Mouse (Mus musculus): ENCODE results near the gene Nr2f1. TPM values are rescaled to one million over a fixed set of nuclear protein-coding genes. Genes with fewer than 3 reads are reported as not detected.

Gene Nr2f1
- polyA plus RNA-seq, 1 experiment from 2014 or later, result 37.8 TPM

- H3K4me2 ChIP-seq, result peak overlapping the region; percentile 87
- H3K4me1 ChIP-seq, result peaks cover 18% of the 10 kb centered on the region; the same call in 1 of the 2 replicates
- no peak for ATAC-seq (ENCODE audit: low FRiP score)
- no peaks in the 10 kb centered on the region for H3K27me3 ChIP-seq (replicated peaks)
- H3K36me3 ChIP-seq, result no peaks in the 10 kb centered on the region
- H3K27ac ChIP-seq (replicated peaks), result peak overlapping the region; percentile 99
- WGBS, result 0% methylated on average over 31 of the region's 63 CpGs
- H3K4me3 ChIP-seq (replicated peaks), result peak overlapping the region; percentile 87
- H3K9me3 ChIP-seq (replicated peaks), result no peaks in the 10 kb centered on the region
- H3K9ac ChIP-seq (replicated peaks), result peak overlapping the region; percentile 97
Measured at GRCm38 (mm10) chr13:78198391-78198870, 1.1 kb downstream of the Nr2f1 start.

GRCm38 (mm10) chr13:78197819-78198390 lies 1.7 kb downstream of the Nr2f1 start:
- ATAC-seq (ENCODE audit: low FRiP score), result no peak
- peak overlapping the region; percentile 99 for H3K27ac ChIP-seq (replicated peaks)
- under 1% methylated on average over 30 of the region's 33 CpGs for WGBS
- H3K4me2 ChIP-seq, result peak overlapping the region; percentile 87
- peaks cover 22% of the 10 kb centered on the region for H3K4me1 ChIP-seq
- no peaks in the 10 kb centered on the region for H3K36me3 ChIP-seq
- no peaks in the 10 kb centered on the region for H3K27me3 ChIP-seq (replicated peaks)
- no peaks in the 10 kb centered on the region for H3K9me3 ChIP-seq (replicated peaks)
- H3K4me3 ChIP-seq (replicated peaks), result peak overlapping the region; percentile 87
- peak overlapping the region; percentile 97 for H3K9ac ChIP-seq (replicated peaks)

GRCm38 (mm10) chr13:78197286-78197818 lies 2.2 kb downstream of the Nr2f1 start:
- peaks cover 22% of the 10 kb centered on the region for H3K4me1 ChIP-seq
- H3K4me2 ChIP-seq, result peak overlapping the region; percentile 87
- H3K4me3 ChIP-seq (replicated peaks), result peak overlapping the region; percentile 87
- peak overlapping the region; percentile 97 for H3K9ac ChIP-seq (replicated peaks)
- ATAC-seq (ENCODE audit: low FRiP score), result no peak
- peak overlapping the region; percentile 99 for H3K27ac ChIP-seq (replicated peaks)
- no peaks in the 10 kb centered on the region for H3K36me3 ChIP-seq
- WGBS, result 1% methylated on average over 9 of the region's 9 CpGs
- H3K9me3 ChIP-seq (replicated peaks), result no peaks in the 10 kb centered on the region
- H3K27me3 ChIP-seq (replicated peaks), result no peaks in the 10 kb centered on the region

GRCm38 (mm10) chr13:78196236-78196796 lies 3.2 kb downstream of the Nr2f1 start:
- H3K9me3 ChIP-seq (replicated peaks), result no peaks in the 10 kb centered on the region
- H3K9ac ChIP-seq (replicated peaks), result peak overlapping the region; percentile 44
- WGBS, result 17% methylated on average over 7 of the region's 7 CpGs
- peak overlapping the region; percentile 87 for H3K4me2 ChIP-seq
- ATAC-seq (ENCODE audit: low FRiP score), result no peak
- peak overlapping the region; percentile 38 for H3K27ac ChIP-seq (replicated peaks)
- H3K27me3 ChIP-seq (replicated peaks), result no peaks in the 10 kb centered on the region
- H3K36me3 ChIP-seq, result no peaks in the 10 kb centered on the region
- peaks cover 30% of the 10 kb centered on the region for H3K4me1 ChIP-seq
- peak overlapping the region; percentile 51 for H3K4me3 ChIP-seq (replicated peaks)

GRCm38 (mm10) chr13:78195601-78196115 lies 3.9 kb downstream of the Nr2f1 start:
- Histone ChIP-seq H3K9ac (replicated peaks) (peak overlapping the region; percentile 58), H3K27me3 (replicated peaks) (no peaks in the 10 kb centered on the region), H3K36me3 (no peaks in the 10 kb centered on the region), H3K27ac (replicated peaks) (peak overlapping the region; percentile 88), H3K4me3 (replicated peaks) (peak overlapping the region; percentile 51), H3K4me1 (peaks cover 36% of the 10 kb centered on the region), H3K4me2 (peak overlapping the region; percentile 87), H3K9me3 (replicated peaks) (no peaks in the 10 kb centered on the region)
- 2% methylated on average over 13 of the region's 13 CpGs for WGBS
- no peak for ATAC-seq (ENCODE audit: low FRiP score)

GRCm38 (mm10) chr13:78194850-78195600 lies 4.5 kb downstream of the Nr2f1 start:
- under 1% methylated on average over 64 of the region's 64 CpGs for WGBS
- peak; percentile 14; the same call in 1 of the 2 replicates for ATAC-seq (ENCODE audit: low FRiP score)
- Histone ChIP-seq H3K4me2 (peak overlapping the region; percentile 87), H3K36me3 (no peaks in the 10 kb centered on the region), H3K9me3 (replicated peaks) (no peaks in the 10 kb centered on the region), H3K4me1 (peaks cover 42% of the 10 kb centered on the region), H3K4me3 (replicated peaks) (peak overlapping the region; percentile 51), H3K27me3 (replicated peaks) (no peaks in the 10 kb centered on the region), H3K27ac (replicated peaks) (peak overlapping the region; percentile 88), H3K9ac (replicated peaks) (peak overlapping the region; percentile 58)

- peak overlapping the region; percentile 88 for H3K27ac ChIP-seq (replicated peaks)
- ATAC-seq (ENCODE audit: low FRiP score), result peak; percentile 19; the same call in 1 of the 2 replicates
- H3K4me3 ChIP-seq (replicated peaks), result peak overlapping the region; percentile 51
- H3K9ac ChIP-seq (replicated peaks), result peak overlapping the region; percentile 58
- no peaks in the 10 kb centered on the region for H3K27me3 ChIP-seq (replicated peaks)
- WGBS, result 3% methylated on average over 26 of the region's 26 CpGs
- H3K4me2 ChIP-seq, result peak overlapping the region; percentile 87
- H3K36me3 ChIP-seq, result no peaks in the 10 kb centered on the region
- H3K9me3 ChIP-seq (replicated peaks), result no peaks in the 10 kb centered on the region
- peaks cover 49% of the 10 kb centered on the region for H3K4me1 ChIP-seq
Measured at GRCm38 (mm10) chr13:78194135-78194849, 5.3 kb downstream of the Nr2f1 start.

GRCm38 (mm10) chr13:78193211-78193610 lies 6.3 kb downstream of the Nr2f1 start:
- ATAC-seq (ENCODE audit: low FRiP score), result peak; percentile 32; the same call in 1 of the 2 replicates
- WGBS, result 16% methylated on average over 4 of the region's 4 CpGs
- Histone ChIP-seq H3K36me3 (no peaks in the 10 kb centered on the region), H3K27me3 (replicated peaks) (no peaks in the 10 kb centered on the region), H3K9ac (replicated peaks) (peak overlapping the region; percentile 58; the same call in 1 of the 2 replicates), H3K4me1 (peaks cover 51% of the 10 kb centered on the region), H3K4me2 (peak overlapping the region; percentile 87), H3K27ac (replicated peaks) (peak overlapping the region; percentile 48; the same call in 1 of the 2 replicates), H3K9me3 (replicated peaks) (no peaks in the 10 kb centered on the region), H3K4me3 (replicated peaks) (peak overlapping the region; percentile 51)

- Histone ChIP-seq H3K4me2 (peak overlapping the region; percentile 87), H3K9ac (replicated peaks) (no peak overlapping the region), H3K27me3 (replicated peaks) (no peaks in the 10 kb centered on the region), H3K9me3 (replicated peaks) (no peaks in the 10 kb centered on the region), H3K4me3 (replicated peaks) (no peak overlapping the region), H3K36me3 (no peaks in the 10 kb centered on the region), H3K27ac (replicated peaks) (no peak overlapping the region), H3K4me1 (peaks cover 40% of the 10 kb centered on the region)
- ATAC-seq (ENCODE audit: low FRiP score), result no peak
- WGBS, result 38% methylated on average over 10 of the region's 10 CpGs
Measured at GRCm38 (mm10) chr13:78189586-78189985, 10.0 kb downstream of the Nr2f1 start.

GRCm38 (mm10) chr13:78187833-78188232 lies 11.7 kb downstream of the Nr2f1 start:
- WGBS, result 59% methylated on average over 5 of the region's 5 CpGs
- Histone ChIP-seq H3K27ac (replicated peaks) (no peak overlapping the region), H3K4me3 (replicated peaks) (no peak overlapping the region), H3K9ac (replicated peaks) (no peak overlapping the region), H3K27me3 (replicated peaks) (no peaks in the 10 kb centered on the region), H3K4me1 (peaks cover 32% of the 10 kb centered on the region), H3K36me3 (no peaks in the 10 kb centered on the region), H3K9me3 (replicated peaks) (no peaks in the 10 kb centered on the region), H3K4me2 (no peak overlapping the region)
- no peak for ATAC-seq (ENCODE audit: low FRiP score)

Measured in neural tube, embryonic 15.5 days (tissue).